Mouse (Mus musculus) v-Abl transformed pro-B cells (cell line): ENCODE measurements around the gene B3gnt9.

Experiments
- in situ Hi-C, 2 experiments: fragments of 400-800 bp; cut with MboI; formaldehyde crosslinking; loops; one replicate each; pipeline ENCODE4 v1.15.1; 2025; ENCODE audit not compliant: unreplicated experiment in 2 of 2

The B3gnt9 gene

GRCm38 (mm10) chr8:105254966-105255350 is at the start of gene B3gnt9:
B3gnt9 (minus strand) TSS chr8:105255153.
- in situ Hi-C loops: loop anchor here in 1 of 2 experiments (5.0 kb wide), 1 partner anchor 32 kb away; the partner anchor contains the start of gene 4931428F04Rik

- in situ Hi-C loops: no loop called here
These were observed 48.9 kb upstream of the B3gnt9 start for GRCm38 (mm10) chr8:105303874-105304273.

DNA sequence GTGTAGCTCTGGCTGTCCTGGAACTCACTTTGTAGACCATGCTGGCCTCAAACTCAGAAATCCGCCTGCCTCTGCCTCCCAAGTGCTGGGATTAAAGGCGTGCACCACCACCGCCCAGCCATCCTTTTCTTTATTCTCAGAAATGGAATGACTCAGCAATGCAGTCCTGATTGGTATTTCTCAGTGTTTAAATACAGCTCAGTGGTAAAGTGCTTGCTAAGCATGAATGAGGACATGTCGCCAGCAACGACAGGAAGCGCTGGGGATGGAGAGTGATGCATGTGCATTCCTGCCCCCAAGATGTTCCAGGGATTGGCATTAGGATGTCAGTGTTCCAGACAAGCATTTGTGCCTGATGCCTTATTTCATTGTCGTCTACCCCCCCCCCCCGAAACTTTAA is 48.4 kb upstream of the B3gnt9 start:
- in situ Hi-C loops: no loop called here

DNA sequence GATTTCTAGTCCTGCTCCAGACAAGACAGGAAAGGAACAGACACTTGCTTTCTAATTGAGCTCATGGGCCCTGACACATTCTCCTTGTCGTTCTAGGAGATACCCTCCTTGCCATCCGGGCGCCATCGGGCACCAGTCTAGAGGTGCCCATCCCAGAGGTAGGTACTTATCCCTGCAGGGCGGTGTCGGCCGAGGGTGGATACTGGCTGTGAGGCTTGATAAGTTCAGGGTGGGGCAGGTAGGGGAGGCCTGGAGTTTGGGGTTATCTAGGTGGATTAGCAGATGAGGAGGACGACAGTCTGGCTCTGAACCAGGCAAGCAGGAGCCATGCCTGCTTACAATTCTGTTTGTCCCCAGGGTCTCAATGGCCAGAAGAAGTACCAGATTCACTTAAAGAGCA is 45.0 kb upstream of the B3gnt9 start:
- in situ Hi-C loops: no loop called here

DNA sequence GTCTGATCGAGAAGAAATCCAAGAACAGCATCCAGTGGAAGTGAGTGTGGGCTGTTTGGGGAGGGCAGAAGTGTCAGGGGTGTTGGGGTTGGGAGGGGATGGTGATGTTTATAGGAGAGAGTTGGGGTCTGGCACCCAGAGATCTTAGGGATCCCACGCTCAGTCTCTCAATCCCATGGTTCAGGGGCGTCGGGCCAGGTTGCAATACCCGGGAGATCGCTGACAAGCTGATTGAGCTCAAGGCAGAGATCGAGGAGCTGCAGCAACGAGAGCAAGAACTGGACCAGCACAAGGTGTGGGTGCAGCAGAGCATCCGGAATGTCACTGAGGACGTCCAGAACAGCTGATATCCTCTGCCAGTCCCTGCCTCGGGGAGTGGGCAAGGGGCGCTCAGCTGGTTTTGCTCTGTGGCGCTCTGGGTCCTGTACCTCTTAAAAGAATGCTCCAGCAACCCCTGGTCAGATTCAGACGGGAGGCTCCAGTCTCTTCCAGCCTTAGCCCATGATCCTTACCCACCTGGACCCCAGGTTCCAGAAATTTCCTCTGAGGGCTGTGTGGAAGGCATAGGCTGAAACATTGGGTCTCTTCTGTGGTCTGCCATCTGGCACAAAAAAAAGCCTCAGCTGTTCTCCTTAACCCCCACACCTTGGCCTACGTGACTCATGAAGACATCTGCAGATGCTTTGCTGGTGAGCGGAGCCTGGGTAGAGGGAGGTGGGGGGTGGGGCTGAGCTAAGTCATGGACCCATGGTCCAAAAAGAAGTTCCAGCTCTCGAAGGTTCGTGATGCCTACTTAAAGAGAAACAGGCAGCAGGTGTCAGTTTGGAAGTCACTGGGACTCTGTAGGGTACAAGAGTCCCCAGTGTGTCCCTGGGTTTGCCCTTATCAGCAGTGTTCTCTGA is 43.6 kb upstream of the B3gnt9 start:
- in situ Hi-C loops: no loop called here

DNA sequence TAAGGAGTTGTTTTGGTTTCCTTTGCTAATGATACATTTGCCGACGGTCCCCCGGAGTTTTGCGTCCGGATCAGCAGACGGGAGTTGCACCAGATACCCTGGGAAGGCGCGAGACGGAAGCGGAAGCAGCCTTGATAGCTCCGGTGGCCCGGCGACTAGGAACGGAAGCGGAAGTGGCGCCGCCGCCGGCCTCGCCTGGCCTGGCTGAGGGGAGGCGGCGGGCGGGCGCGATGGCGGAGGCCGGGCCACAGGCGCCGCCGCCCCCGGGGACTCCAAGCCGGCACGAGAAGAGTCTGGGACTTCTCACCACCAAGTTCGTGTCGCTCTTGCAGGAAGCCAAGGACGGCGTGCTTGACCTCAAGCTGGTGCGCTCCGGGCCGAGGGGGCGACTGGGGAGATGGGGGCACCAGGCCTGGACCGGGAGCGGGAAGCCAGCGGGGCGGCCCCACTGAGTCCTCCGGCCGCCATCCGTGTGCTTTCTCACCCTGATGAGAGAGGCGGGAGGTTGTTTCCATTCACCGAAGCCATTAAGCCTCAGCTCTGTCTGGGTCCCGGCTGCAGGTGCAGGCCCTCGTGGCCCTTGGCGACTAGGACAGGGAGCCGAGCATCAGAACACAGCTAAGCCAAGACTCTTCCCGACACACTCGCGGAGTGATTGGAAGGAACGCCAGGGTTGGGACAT is 42.7 kb upstream of the B3gnt9 start, which contains the start of gene E2f4:
TSS of gene E2f4 (plus strand) at position 153 of the 682 bp plus-strand sequence.
- in situ Hi-C loops: no loop called here

DNA sequence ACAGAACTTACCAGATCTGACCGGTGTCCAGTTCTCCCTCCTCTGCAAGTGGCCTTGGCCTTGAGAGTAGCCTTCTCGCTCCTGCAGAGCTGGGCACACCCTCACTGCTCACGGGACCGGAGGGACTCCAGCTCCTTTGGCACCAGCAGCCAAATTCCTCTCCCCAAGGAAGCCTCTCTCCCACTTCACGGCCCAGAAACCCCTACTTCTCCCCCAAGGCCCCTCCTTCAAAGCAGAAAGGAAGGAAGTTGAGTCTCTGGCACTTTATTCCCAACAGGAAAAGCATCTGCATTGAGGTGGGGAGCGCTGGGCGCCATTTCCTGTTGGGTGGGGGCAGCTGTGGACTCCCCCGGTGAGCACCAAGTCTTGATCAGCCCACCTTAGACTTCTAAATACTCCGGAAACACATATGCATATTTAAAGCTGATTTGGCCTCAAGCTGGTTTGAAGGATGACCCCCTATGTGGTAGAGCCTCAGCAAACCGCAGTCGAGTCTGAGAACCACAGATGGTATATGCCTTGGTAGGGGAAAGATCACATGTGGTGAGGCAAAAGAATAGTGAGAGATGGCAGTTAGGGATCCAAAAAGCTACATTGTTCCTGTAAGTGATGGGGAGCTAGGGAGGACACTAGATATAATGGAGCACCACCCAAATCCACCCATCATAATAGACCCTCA is 41.1 kb upstream of the B3gnt9 start, which contains the start of gene Exoc3l:
TSS of gene Exoc3l (minus strand) at position 207 of the 679 bp plus-strand sequence.
- in situ Hi-C loops: no loop called here

GRCm38 (mm10) chr8:105295256-105295655 is 40.3 kb upstream of the B3gnt9 start:
- in situ Hi-C loops: no loop called here

- in situ Hi-C loops: loop anchor here (5.0 kb wide), 3 partner anchors 53 to 642 kb away; partner anchors contain the start of genes Fhod1 (in 1 of the 2) and Slc9a5 (in 1 of the 2)
These were observed 39.8 kb upstream of the B3gnt9 start for GRCm38 (mm10) chr8:105294776-105295175.

GRCm38 (mm10) chr8:105293405-105293804 is 38.5 kb upstream of the B3gnt9 start:
- in situ Hi-C loops: loop anchor here (5.0 kb wide), 3 partner anchors 54 to 641 kb away; partner anchors contain the start of genes Fhod1 (in 1 of the 2) and Slc9a5 (in 1 of the 2)

DNA sequence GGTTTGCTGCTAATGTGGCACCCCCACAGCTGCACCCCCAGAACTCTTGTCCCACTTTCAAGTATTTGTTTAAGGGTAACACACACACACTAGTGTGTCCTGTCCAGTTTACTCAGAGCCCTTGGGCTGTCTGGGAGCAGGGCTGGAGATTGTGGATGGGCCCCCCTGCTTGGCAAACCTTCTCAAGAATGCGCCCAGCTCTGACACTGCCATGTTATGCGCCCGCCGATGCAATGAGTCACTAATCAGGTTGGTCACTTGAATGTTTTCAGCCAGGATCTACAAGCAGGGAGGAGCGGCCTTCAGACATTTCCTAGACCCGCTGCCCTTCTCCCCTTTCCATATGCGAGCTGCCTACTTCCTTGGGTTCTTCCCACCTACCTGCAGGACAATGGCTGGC is 37.5 kb upstream of the B3gnt9 start:
- in situ Hi-C loops: loop anchor here (5.0 kb wide), 3 partner anchors 55 to 640 kb away; partner anchors contain the start of genes Fhod1 (in 1 of the 2) and Slc9a5 (in 1 of the 2)

DNA sequence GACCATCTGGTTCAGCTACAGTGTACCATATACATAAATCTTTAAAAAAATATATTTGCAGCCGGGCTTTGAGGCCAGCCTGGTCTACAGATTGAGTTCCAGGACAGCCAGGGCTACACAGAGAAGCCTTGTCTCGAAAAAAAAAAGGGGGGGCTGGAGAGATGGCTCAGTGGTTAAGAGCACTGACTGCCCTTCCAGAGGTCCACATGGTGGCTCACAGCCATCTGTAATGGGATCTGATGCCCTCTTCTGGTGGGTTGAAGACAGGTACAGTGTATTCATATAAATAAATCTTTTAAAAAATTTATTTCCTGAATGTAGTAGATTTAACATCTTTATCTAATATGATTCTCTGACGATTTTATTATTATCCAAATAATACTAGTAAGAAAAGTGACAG is 36.8 kb upstream of the B3gnt9 start:
- in situ Hi-C loops: loop anchor here (5.0 kb wide), 3 partner anchors 55 to 640 kb away; partner anchors contain the start of genes Fhod1 (in 1 of the 2) and Slc9a5 (in 1 of the 2)

GRCm38 (mm10) chr8:105291364-105291763 is 36.4 kb upstream of the B3gnt9 start:
- in situ Hi-C loops: loop anchor here (5.0 kb wide), 3 partner anchors 56 to 639 kb away; partner anchors contain the start of genes Fhod1 (in 1 of the 2) and Slc9a5 (in 1 of the 2)

- in situ Hi-C loops: loop anchor here (5.0 kb wide), 3 partner anchors 57 to 638 kb away; partner anchors contain the start of genes Fhod1 (in 1 of the 2) and Slc9a5 (in 1 of the 2)
These were observed 35.8 kb upstream of the B3gnt9 start for GRCm38 (mm10) chr8:105290554-105291314.

DNA sequence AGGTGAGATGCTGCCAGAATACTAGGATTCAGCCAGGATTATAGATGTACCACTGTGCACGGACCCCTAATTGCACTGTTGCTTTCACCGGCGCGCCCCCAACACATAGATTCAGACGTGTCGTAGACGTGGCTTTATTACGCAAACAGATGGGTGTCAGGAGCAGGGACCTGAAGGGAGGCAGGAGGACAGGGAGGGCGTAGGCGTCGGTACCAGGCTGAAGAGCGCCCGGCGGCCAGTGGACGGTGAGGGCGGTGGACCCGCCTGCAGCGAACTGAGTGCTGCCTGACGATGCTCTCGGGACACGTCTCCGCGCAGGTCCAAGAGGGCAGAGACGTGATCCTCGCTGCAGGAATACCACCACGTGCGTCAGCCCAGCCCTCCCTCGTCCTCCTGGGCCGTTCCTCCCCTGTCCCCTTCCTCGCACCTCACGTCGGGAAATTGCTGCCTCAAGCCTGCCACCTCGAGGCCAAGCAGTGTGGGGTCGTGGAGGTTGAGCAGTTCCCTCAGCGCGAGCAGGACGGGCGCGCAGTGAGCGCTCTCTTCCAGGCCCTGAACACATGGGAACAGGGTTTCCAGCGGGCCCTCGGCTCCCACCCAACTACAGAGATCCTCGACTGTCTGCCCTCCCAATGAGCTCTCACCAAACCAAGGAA is 35.0 kb upstream of the B3gnt9 start, which contains the start of gene 4931428F04Rik:
TSS of gene 4931428F04Rik (minus strand) at position 60 of the 656 bp plus-strand sequence.
- in situ Hi-C loops: loop anchor here (5.0 to 10.0 kb wide), 7 partner anchors 38 to 638 kb away; partner anchors contain the start of genes D230025D16Rik (in 1 of the 2), Fhod1 (in 1 of the 2) and Slc9a5 (in 1 of the 2)

- in situ Hi-C loops: loop anchor here (5.0 to 10.0 kb wide), 4 partner anchors 37 to 167 kb away; partner anchors contain the start of gene D230025D16Rik (in 1 of the 2)
These were observed 34.2 kb upstream of the B3gnt9 start for GRCm38 (mm10) chr8:105288958-105289732.

GRCm38 (mm10) chr8:105288231-105288630 is 33.3 kb upstream of the B3gnt9 start:
- in situ Hi-C loops: loop anchor here (5.0 to 10.0 kb wide), 4 partner anchors 36 to 166 kb away; partner anchors contain the start of gene D230025D16Rik (in 1 of the 2)
